Mouse (Mus musculus): ENCODE results near the gene Cops7b.
A peak's percentile ranks its signal among the peaks of the same experiment; 100 is the strongest.
"Not testable (repeated sequence)": the region's sequence is repeated elsewhere in the genome, so short reads cannot be mapped to it uniquely, and the experiment has no call there.

Gene Cops7b

DNA sequence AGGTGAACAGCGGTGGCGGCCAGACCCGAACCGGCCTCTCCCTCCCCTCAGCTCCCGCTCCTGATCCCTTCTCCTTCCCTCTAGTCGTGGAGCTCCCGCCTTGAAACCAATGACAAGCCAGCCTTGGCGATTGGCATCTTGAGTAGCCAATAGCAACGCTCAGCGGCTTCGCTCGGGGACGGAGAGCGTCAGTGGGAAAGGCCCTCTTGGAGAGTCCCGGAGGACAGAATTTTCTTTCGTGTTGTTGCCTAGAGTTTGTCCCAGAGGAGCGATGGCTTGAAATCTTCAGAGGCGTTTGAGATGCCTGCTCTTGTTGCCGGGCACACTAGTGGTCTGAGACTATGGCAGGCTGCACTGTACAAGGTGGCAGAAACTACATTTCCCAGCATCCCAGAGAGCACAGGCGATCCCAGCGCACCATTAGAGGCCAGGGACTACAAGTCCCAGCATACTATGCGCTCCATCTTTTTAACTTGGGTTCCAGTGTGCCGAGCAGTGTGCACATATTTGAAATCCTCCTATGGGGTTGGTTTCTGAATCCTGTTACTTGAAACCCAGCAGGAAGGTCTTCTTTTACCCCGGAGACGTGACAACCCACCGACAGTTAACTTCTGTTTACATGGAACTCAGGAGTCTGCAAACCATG is at the start of gene Cops7b, which contains the start of gene Pde6d:
Gene Cops7b, plus strand, starts transcription at position 454 of the 646 bp plus-strand sequence.
Gene Pde6d, minus strand, starts transcription at position 179 of the 646 bp plus-strand sequence.
- peak; percentile 93 for DNase-seq (ENCODE audit: low read depth)

DNA sequence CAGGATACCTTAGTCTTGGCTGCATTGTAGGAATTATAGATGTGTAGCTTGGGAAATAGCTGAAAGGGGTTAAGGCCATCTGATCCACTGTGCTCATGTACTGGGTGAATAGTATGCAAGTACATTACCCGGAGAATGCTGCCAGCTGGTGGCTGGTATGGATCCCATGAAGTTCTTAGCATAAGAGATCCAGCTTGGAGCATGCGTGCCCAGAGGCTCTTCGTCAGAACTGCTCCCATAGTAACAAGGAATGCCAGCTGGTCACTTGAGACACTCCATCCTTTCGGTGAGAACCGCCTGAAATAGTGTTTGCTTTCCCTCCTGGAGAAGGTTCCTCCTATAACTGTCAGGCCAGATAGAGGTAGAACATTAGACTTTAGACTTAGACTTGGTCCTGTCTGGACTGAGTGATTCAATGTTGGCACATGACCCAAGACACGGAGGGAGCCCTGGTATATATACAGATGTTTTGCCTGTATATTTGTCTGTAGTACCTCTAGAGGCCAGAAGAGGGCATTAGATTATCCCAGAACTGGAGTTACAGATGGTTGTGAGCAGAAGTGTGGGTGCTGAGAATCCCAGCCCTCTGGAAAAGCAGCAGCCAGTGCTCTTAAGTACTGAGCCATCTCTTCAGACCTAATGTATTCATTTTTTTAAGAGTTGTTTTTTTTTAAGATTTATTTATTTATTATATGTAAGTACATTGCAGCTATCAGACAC is 49.1 kb upstream of the Cops7b start:
- no peak for DNase-seq (ENCODE audit: low read depth)

DNA sequence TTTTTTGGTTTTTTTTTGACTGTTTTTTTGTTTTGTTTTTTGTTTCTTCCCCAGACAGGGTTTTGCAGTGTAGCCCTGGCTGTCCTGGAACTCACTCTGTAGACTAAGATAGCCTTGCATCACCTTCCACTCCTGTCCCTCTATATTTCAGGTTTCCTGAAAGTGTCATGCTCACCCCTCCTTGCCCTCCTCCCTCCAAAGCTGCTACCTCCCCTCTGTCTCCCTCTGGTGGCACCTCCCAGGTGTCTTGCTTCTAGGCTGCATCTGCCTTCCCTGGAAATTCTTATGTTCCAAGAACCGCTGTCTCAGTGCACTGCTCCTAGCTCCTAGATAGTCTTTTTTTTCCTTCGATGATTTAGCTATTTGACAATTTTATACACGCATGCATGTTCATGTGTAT is 44.3 kb upstream of the Cops7b start:
- DNase-seq (ENCODE audit: low read depth), result no peak

DNA sequence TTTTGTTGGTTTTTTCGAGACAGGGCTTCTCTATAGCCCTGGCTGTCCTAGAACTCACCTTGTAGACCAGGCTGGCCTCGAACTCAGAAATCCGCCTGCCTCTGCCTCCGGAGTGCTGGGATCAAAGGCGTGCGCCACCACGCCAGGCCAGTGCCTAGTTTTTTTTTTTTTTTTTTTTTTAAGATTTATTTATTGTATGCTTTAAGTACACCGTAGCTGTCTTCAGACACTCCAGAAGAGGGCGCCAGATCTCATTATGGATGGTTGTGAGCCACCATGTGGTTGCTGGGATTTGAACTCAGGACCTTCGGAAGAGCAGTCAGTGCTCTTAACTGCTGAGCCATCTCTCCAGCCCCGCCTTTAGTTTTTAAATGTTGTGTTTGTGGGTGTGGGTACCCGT is 43.1 kb upstream of the Cops7b start:
- not testable (repeated sequence) for DNase-seq (ENCODE audit: low read depth)

DNA sequence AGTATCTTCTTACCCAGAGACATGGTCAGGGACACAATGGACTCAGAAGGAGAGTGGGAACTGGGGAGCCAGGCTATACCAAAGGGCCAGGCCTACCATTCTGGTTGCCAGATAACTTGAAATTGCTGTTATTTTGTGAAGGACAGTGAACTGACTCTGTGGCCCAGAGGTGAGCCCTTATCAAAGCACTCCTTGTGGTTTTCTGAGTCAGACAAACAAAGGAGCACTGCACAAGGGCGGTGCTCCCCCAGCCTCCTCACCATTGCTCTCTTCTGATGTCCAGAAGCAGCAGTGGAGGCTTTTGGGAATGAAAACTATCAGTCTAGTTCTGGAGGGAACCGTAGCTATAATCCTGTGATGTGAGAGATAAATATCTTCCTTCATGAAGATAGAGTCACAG is 40.1 kb upstream of the Cops7b start:
- no peak for DNase-seq (ENCODE audit: low read depth)

DNA sequence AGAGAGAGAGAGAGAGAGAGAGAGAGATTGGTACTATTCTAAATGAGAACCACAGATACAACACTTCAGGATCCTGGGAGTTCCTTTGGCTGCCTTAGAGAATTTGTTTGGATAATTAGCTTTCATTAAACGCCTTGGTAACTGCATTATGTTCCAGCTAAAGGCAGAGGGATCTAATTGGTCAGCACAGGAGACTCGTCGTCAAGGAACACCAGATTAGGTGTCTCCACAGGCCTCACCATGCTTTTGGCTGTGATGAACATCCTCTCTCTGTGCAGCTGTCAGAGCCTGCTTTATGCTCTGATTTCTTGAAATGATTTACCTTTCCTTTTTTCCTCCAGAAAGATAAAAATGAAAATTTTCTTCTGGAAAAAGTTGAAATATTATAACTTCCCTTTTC is 35.9 kb upstream of the Cops7b start:
- no peak for DNase-seq (ENCODE audit: low read depth)

DNA sequence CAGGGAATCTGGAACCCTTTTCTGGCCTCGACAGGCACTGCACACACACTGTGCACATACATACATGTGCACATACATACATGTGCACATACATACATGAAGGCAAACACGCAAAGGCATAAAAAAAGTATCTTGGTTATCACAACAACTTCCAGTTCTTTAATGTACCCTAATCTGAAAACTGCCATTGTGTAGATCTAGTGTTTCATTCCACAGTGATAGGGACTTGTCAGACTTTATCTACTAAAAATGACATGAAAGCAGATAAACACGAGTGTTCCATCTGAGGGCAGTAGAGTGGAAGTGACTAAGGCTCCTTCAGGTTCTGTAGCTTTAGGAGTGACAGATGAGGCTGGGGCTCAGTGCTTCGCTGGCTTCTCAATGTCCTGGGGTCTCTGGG is 31.4 kb upstream of the Cops7b start:
- no peak for DNase-seq (ENCODE audit: low read depth)

DNA sequence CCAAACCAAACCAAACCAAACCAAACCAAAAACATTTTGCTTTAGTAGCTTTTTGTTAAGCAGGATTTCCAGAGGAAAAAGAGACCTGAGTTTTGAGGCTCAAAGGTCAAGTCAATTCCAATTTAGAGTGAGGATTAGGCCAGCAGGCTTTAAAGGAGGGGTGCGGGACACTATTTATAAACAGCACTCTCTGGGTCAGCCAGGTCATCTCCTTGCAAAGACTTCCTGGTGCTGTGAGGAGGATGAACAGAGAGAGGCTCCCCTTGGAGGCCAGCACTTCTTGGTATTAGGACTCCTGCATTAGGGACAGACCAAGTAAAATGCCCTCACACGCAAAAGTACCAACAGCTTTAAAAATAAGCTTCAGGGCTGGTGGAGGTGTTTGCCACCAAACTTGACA is 30.8 kb upstream of the Cops7b start:
- no peak for DNase-seq (ENCODE audit: low read depth)

DNA sequence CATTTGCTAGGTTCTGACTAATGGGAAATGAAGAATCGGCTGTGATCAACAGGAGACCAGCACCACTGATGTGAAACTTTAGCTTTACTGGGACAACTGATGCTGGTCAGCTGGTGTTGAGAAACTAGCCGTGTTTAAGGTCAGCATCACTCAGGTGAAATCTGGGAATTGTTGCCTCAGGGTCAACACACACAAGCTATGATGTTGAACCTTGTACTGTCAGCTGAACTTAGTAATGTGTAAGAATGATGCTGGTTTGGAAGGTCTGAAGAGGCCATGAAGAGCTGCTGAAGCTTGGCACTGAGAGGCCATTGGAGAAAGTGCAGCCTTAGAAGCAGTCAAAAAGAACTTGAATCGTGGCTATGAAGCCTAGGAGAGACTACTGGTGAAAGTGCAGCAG is 27.0 kb upstream of the Cops7b start:
- no peak for DNase-seq (ENCODE audit: low read depth)

DNA sequence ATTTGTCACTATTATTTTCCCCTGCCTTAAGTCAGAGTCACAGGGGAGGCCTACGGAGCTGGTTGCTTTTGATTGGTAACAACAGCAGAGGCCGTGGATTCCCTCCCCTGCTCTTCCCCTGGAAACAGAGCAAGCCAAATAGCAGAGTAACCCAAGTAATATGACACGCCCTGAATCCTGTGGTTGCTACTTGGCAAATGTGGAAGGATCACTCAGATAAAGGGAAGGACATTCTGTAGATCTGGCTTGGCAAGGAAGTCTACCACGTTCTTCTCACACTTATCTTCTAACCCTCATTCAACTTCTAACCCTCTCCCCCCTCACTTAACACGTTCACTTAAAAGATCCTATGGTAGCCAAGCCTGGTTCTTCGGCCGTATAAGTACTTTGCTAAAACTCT is 24.8 kb upstream of the Cops7b start:
- DNase-seq (ENCODE audit: low read depth), result no peak

DNA sequence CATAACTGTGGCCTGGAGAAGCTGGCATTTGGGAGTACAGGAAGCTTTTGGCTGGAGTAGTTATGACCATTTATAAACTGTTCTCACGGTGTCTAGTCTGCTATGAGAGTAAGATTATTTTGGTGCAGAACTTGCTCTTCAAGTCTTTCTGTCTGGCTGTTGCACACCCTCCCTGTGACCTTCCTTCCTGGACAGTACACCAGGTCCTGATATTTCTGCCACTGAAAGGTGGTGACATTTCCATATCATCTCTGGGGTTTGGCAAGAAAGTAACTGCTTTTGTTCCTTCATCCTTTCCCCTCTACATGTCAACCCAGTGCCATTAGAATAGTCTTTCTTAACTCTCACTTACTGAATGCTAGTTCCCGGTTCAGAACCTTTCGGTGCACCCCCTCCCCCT is 23.5 kb upstream of the Cops7b start:
- DNase-seq (ENCODE audit: low read depth), result no peak

DNA sequence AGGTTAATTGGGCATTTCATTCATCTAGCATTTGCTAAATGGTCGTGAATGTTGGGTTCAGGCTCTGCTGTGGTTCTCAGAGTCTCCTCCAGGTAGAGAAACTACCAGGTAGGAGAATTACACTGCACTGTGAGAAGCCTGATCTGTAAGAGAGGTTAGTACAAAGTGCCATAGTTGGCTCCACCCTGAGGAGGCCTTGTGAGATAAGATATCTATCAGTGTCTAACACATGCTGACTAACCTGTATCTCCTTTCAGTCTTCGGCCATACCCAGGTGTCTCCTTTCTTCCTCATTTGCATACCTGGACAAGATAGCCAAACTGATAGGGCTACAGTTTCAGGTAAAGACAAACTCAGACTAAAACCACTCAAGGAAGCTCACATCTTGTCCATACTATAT is 20.0 kb upstream of the Cops7b start:
- no peak for DNase-seq (ENCODE audit: low read depth)

DNA sequence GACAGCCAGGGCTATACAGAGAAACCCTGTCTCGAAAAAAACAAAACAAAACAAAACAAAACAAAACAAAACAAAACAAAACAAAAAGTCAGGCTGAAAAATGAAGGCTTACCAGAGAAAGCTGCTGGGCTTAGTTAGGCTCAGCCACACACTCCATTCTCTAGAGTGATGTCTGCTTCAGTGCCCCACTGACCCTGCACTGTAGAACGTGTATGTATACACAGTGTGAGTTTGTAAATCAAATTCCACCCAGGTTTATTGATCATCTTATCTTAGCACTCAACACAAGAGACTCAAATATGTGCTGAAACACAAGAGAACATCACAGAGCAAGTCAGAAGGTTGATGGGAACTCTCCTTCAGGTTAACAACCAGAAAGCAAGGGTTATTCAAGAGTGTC is 14.3 kb upstream of the Cops7b start:
- DNase-seq (ENCODE audit: low read depth), result no peak

DNA sequence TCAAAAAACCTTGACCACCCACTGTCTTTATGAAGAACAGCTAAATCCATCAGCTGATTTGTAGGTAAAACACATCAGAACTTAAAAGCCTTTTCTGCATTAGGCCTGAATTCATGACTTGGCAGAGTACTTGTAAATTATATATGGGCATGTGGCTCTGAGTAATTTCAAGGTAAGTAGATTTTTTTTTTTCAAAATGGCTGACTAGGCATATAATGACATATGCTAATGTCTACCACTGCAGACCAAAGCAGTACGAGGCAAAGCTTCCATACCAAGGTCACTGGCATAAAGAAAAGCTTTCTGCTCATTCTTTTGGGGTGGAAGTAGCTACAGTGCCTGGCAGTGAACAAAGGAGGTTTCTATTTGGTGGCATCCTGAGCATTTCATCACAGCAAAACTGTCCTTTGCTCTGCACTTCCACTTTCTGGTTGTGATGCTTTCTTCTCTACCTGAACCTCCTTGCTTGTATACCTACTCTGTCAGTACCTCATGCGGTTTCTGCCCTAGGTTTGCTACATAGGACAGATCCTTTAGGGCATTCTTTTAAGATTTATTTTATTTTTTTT is 13.3 kb upstream of the Cops7b start:
- no peak for DNase-seq (ENCODE audit: low read depth)

DNA sequence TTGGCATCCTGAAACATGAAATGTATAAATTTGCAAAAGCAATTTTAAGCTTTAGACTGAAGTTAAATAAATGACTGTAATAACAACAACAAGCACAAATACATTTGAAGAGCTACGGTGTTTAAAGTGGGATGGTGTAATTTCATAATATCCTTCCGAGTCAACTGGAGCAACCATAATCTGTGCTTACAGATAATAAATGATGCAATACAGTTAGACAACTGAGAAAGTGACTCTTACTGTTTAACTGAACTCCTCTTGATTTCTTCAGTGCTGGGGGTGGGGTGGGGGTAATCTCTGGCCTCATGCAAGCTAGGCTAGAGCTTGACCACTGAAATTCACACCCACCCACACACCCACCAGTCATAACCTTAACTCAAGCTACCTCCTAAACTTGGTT is 11.3 kb upstream of the Cops7b start:
- DNase-seq (ENCODE audit: low read depth), result no peak

DNA sequence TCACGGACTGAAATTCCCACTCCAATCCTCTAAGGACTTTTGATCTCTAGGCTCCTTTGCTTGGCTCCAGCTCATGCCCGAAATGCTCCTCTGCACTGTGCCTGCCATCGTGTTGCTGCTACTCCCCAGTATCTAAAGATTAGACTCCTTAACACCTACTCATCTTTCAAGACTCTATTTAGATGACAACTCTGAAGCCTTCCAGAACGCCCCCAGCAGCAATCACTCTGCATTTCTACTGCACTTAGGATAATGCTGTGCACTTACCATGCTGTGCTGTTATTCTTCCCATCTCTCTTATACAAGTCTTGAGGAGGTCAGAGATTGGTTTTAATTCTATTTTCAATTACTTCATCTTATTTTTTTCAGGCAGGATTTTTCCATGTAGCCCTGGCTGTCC is 10.8 kb upstream of the Cops7b start:
- DNase-seq (ENCODE audit: low read depth), result no peak

DNA sequence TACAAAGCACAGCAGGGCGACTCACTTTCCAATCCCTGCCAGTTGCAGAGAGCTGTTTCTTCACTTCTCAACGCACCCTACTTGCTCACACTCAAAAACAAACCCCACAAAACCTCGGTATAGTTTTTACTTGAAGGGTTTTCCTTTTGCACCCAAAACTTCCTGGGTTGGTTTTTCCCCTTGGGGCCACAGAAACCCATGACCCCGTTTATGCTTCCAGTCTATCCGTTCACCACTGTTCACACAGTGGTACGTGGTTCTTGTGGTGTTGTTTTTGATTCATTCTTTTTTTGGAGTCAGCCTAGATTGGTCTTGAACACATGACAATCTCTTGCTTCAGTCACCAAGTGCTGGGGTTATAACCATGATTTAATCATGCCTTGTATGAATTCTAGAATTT is 2.3 kb upstream of the Cops7b start:
- DNase-seq (ENCODE audit: low read depth), result no peak

DNA sequence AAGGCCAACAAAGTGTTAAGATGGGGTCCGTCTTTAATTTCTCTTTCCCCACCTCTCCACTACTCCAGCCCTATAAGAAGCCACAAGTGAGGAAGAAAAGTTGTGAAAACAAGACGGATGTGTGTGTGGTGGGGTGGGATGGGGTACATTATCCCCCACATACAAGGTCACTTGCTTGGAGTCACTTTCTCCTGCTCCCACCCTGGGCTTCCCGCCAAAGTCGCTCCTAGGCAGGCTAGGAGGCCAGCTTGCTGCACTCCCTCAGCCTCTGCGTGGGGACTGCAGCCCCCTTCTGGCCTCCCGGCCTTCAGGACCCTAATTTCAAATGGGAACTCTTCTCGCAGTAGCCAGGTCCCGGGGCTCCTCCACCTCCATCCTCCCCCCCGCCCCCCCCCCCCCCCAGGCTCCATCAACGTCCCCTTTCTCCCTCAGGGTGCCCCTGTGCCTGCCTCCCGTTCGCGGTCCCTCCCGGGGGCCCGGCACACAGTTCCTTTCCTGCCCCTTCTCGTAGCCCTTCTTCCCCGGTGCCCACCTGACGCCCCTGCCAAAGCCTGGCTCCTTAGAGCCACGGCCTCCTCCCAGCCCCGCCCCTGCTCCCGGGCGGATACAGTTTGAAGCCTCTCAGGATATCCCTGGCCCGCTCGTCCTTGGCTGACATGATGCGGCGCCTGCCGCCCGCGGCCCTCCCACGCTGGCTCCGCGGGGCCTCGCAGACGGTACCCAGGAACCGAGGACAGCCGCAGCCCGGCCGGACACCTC is 833 bp upstream of the Cops7b start:
- no peak for DNase-seq (ENCODE audit: low read depth)

DNA sequence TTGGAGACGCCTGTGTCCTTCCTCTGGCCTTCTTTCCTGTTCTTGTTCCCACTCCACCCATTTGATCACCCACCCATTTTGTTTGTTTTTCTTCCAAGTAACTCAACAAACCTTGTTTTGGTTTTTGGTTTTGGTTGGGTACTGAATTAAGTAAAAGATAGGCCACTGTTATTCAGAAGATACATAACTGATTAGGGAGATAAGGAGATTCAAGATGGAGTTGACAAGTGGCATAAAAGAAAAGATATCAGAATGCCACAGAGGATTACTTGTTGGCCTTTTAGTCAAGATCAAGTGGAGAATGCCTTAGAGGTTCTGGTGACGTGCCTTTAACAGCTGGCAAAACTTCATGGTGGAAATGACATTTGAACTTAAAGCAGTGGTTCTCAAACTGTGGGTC is 1.0 kb downstream of the Cops7b start:
- DNase-seq (ENCODE audit: low read depth), result no peak

DNA sequence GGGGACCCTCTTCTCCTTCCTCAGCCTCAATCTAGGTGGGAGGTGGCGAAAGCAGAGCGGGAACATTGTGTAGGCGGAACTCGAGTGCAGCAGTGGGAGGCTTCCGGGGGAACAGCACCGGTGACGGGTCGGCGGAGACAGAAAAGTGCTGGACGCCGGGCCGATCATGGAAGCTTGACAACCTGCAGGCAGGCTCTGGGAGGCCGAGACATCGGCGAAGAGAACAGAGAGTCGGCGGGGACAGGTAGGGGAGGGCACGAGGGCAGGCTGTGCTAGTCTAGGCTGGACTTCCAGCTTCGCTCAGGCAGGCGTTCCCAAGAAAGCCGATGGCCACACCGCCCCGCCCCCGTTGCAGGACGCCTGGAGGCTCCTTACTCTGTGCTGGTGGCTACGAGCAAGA is 4.3 kb downstream of the Cops7b start:
- peak; percentile 69 for DNase-seq (ENCODE audit: low read depth)

DNA sequence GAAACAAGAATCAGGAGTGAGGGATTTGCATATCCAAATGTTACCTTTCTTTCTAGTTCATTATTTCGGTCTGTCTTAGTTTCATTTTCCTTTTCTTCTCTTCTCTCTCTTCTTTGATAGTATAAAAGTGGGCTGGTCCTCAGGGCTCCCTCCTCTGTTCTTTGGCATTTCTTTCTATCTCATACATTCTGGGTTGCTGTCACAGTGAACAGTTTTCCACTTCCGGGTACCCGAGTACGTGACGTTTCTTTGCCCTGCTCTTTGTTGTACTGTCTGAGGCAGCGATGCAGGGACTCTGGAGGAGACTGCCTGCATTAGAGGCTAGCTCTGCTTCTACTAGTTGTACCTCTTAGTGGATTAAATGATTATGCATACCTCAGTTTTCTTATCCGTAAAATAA is 11.8 kb downstream of the Cops7b start:
- DNase-seq (ENCODE audit: low read depth), result no peak

DNA sequence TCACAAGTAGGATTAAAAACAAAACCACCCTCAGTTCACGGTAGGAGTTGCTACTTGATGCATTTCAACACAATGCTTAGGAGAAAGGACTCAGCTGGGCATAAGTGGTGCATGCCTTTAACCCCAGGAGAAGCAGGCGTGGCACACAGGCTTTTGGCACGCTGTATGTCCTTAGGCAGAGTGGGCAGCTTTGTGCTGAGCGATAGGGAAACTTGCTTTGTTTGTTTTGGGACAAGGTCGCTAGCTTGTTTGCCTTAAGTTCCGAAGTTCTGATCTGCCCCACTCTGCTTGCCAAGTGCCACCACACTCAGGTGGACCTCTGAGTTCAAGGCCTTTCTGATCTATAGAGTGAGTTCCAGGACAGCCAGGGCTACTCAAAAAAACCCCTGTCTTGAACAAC is 12.6 kb downstream of the Cops7b start:
- DNase-seq (ENCODE audit: low read depth), result no peak

DNA sequence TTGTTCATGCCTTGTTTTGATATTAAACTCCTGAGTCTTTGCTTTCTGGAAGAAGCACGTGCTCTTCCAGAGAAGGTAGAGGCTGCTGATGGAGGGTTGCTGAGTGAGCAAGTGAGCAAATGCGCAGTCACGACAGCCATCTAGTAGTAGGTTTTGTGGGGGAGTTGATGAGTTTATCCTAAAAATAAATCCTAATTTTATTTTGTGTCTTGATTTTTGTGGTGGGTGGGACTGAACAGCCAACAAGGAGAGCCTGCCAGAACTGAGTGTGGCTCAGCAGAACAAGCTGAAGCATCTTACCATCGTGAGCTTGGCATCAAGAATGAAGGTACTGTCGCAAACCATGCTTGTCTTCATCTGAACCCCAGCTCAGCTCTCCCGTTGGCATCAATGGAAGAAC is 13.8 kb downstream of the Cops7b start:
- no peak for DNase-seq (ENCODE audit: low read depth)

Measured in c-Kit-positive CD71-negative TER-119-negative erythroid progenitor cells, embryonic 14.5 days (primary cell).